Mouse (Mus musculus): ENCODE results near the gene Ren1.

Gene Ren1

GRCm38 (mm10) chr1:133356330-133356729 lies 6.0 kb downstream of the Ren1 start:
- no peaks in the 10 kb centered on the region for H3K36me3 ChIP-seq (ENCODE audit: control insufficient read depth, insufficient read depth, low read length, poor library complexity, severe bottlenecking)
- H3K27me3 ChIP-seq (ENCODE audit: control insufficient read depth, insufficient read depth, low read length, poor library complexity, severe bottlenecking) = no peaks in the 10 kb centered on the region
- DNase-seq (ENCODE audit: low read depth, low spot score) = peak; percentile 70

DNA sequence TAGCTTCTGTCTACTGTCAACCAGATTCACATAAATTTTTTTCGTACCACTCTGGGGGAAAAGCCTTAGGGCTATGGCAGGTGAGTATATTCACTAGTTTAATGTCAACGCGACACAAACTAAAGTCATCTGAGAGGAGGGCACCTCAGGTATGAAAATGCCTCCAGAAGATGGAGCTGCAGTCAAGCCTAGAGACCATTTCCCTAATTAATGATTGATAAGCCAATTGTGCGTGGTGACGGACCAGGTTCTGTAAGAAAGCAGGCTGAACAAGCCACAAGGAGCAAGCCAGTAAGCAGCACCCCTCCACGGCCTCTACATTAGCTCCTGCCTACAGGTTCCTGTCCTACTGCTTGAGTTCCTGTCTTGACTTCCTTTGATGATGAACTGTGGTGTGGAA lies 10.7 kb downstream of the Ren1 start:
- H3K36me3 ChIP-seq (ENCODE audit: control insufficient read depth, insufficient read depth, low read length, poor library complexity, severe bottlenecking) = no peaks in the 10 kb centered on the region
- no peak for DNase-seq (ENCODE audit: low read depth, low spot score)

GRCm38 (mm10) chr1:133362103-133362502 lies 11.8 kb downstream of the Ren1 start:
- no peaks in the 10 kb centered on the region for H3K36me3 ChIP-seq (ENCODE audit: control insufficient read depth, insufficient read depth, low read length, poor library complexity, severe bottlenecking)
- DNase-seq (ENCODE audit: low read depth, low spot score) = no peak
- peaks cover 5% of the 10 kb centered on the region for H3K27me3 ChIP-seq (ENCODE audit: control insufficient read depth, insufficient read depth, low read length, poor library complexity, severe bottlenecking)

More for the DNA sequence above, 10.7 kb downstream of the Ren1 start:
- peaks cover 5% of the 10 kb centered on the region for H3K27me3 ChIP-seq (ENCODE audit: control insufficient read depth, insufficient read depth, low read length, poor library complexity, severe bottlenecking)

- peaks cover 5% of the 10 kb centered on the region for H3K27me3 ChIP-seq (ENCODE audit: control insufficient read depth, insufficient read depth, low read length, poor library complexity, severe bottlenecking)
- peak; percentile 63 for DNase-seq (ENCODE audit: low read depth, low spot score)
- H3K36me3 ChIP-seq (ENCODE audit: control insufficient read depth, insufficient read depth, low read length, poor library complexity, severe bottlenecking) = no peaks in the 10 kb centered on the region
These were observed 13.1 kb downstream of the Ren1 start, which contains the start of gene Etnk2 for GRCm38 (mm10) chr1:133363276-133364021. Gene Etnk2 (plus strand): TSS chr1:133363572.

DNA sequence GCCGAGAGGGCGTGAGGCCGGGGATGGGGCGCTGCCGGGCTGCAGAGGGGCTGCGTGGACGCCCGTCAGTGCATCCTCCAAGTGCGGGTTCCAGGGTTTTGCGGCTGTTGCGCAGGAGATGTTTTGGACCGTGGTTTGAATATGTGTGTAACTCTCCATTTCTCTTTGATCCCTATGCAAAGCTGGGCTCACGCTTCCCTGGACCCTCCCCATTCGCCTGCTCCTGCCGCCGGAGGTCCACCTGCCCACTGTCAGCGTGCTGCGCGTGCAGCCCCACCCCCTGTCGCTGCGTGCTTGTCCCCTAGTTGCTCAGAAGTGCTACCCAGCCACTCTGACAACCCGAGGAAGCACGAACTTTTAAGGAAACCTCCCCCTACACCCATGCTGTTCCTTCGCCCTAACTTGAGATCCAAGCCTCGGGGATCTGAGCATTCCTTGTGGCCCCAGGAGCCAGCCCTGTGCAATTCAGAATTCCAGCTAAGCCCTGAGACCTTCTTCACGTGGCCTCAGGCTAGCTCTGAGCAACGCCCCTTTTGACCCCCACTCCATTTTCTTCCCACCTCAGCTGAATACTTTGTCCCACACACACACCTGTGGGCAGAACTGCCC lies 13.8 kb downstream of the Ren1 start:
- DNase-seq (ENCODE audit: low read depth, low spot score) = no peak

GRCm38 (mm10) chr1:133364890-133365289 lies 14.6 kb downstream of the Ren1 start:
- peaks cover 5% of the 10 kb centered on the region for H3K27me3 ChIP-seq (ENCODE audit: control insufficient read depth, insufficient read depth, low read length, poor library complexity, severe bottlenecking)
- no peaks in the 10 kb centered on the region for H3K36me3 ChIP-seq (ENCODE audit: control insufficient read depth, insufficient read depth, low read length, poor library complexity, severe bottlenecking)
- DNase-seq (ENCODE audit: low read depth, low spot score) = no peak

More for the DNA sequence above, 13.8 kb downstream of the Ren1 start:
- H3K36me3 ChIP-seq (ENCODE audit: control insufficient read depth, insufficient read depth, low read length, poor library complexity, severe bottlenecking) = no peaks in the 10 kb centered on the region
- peaks cover 5% of the 10 kb centered on the region for H3K27me3 ChIP-seq (ENCODE audit: control insufficient read depth, insufficient read depth, low read length, poor library complexity, severe bottlenecking)

DNA sequence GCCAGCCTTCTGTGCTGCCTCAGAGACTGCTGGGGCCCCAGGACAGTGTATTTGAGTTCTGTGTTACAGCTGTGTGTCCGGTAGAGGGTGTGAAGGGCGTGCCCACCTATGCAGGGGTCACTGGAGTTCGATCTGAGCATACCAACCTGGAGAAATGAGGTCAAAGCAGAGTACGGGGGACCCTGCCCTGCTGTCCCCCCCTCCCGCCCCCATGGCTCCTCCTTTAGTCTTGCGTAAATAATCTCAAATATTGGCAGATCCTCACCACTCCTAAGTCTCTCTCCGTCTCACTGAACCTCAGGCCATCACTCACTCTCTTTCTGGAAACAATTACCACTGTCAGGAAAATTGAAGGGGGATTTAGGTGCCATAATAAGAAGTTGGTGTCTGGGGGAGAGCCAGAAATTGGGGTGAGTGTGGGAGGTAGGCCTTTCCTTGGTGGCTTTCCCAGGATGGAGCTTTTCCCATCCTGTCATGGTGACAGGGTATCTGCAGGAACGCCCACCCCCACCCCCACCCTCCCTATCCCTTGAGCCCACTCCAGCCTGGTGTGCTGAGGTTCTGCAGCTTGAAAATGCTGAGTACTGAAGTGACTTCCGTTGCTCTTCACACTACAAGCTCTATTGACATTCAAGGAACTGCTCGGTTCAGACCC lies 16.8 kb downstream of the Ren1 start:
- no peak for DNase-seq (ENCODE audit: low read depth, low spot score)
- no peaks in the 10 kb centered on the region for H3K36me3 ChIP-seq (ENCODE audit: control insufficient read depth, insufficient read depth, low read length, poor library complexity, severe bottlenecking)
- H3K27me3 ChIP-seq (ENCODE audit: control insufficient read depth, insufficient read depth, low read length, poor library complexity, severe bottlenecking) = peaks cover 5% of the 10 kb centered on the region

GRCm38 (mm10) chr1:133367606-133368488 lies 17.5 kb downstream of the Ren1 start:
- DNase-seq (ENCODE audit: low read depth, low spot score) = peak; percentile 23
- no peaks in the 10 kb centered on the region for H3K36me3 ChIP-seq (ENCODE audit: control insufficient read depth, insufficient read depth, low read length, poor library complexity, severe bottlenecking)
- H3K27me3 ChIP-seq (ENCODE audit: control insufficient read depth, insufficient read depth, low read length, poor library complexity, severe bottlenecking) = peaks cover 5% of the 10 kb centered on the region

DNA sequence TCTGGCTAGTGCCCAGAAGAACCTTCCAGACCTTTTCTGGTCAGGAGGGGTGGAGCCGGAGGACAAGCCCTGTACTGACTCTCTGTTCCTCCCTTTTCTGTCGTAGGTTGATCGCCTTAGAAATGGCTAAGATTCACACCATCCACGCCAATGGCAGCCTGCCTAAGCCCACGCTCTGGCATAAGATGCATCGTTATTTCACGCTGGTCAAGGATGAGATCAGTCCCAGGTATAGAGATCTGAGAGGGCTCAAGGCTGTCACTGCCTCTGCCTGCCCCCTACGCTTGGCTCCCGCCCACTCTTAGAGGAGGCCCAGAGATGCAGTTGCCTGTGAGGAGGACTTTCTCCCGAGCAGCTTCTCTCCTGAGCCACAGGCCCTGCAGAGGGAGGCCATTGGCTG lies 18.3 kb downstream of the Ren1 start:
- no peak for DNase-seq (ENCODE audit: low read depth, low spot score)
- no peaks in the 10 kb centered on the region for H3K36me3 ChIP-seq (ENCODE audit: control insufficient read depth, insufficient read depth, low read length, poor library complexity, severe bottlenecking)
- H3K27me3 ChIP-seq (ENCODE audit: control insufficient read depth, insufficient read depth, low read length, poor library complexity, severe bottlenecking) = peaks cover 5% of the 10 kb centered on the region

DNA sequence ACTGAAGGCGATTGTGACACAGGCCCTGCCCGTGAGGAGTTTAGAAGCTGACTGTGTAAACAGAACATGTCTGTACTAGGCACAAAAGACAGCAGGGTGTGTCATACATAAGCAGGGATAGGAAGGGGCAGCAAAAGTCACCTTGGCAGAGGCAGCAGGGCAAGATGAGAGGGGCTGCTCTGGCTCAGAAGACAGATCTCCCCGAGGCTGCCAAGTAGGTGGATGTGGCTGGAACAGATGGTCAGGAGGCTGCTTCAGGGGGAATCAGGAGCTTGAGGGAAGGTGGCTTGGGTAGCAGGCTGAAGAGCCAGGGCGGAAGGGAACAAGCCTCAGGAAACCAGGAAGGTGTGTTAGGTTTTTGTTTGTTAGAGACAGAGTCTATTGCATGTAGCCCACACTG lies 20.0 kb downstream of the Ren1 start:
- no peaks in the 10 kb centered on the region for H3K27me3 ChIP-seq (ENCODE audit: control insufficient read depth, insufficient read depth, low read length, poor library complexity, severe bottlenecking)
- no peak for DNase-seq (ENCODE audit: low read depth, low spot score)
- no peaks in the 10 kb centered on the region for H3K36me3 ChIP-seq (ENCODE audit: control insufficient read depth, insufficient read depth, low read length, poor library complexity, severe bottlenecking)

DNA sequence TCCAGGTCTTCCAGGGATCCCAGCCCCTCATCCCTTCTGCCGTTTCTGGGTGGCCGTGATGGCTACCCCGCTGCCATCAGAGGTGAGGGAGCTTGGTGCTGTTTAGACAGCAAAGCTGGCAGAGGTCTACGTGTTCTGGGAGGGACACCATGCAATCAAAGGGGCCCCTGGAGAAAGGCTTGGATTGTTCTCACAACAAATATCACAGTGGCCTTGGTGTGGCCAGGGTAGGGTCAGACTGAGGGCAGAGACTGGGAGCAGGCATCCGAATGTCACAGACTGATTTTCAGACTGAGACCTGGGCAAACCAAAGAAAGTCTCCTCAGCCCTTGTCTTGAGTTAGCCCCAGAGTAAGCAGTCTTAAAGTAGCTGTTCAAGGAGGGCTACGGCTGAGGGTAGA lies 21.1 kb downstream of the Ren1 start:
- H3K27me3 ChIP-seq (ENCODE audit: control insufficient read depth, insufficient read depth, low read length, poor library complexity, severe bottlenecking) = no peaks in the 10 kb centered on the region
- H3K36me3 ChIP-seq (ENCODE audit: control insufficient read depth, insufficient read depth, low read length, poor library complexity, severe bottlenecking) = no peaks in the 10 kb centered on the region
- no peak for DNase-seq (ENCODE audit: low read depth, low spot score)

DNA sequence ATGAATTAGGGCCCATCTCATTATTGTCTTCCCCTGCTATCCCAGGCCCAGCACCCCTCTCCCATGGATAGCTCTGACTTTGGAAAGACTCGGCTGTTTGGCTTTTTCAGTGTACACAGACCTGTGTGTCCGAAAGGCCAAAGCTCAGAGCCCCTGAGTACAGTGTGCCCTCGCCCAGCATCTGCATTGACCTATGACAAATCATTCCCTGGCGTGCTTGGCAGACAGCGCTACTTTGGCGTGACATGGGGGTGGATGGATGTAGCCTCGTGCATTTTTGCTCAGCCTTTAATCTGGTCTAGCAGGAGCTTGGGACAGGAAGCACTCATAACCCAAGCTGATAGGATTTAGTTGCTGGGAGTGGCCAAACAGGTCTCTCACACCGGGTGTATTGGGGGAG lies 21.8 kb downstream of the Ren1 start:
- Histone ChIP-seq H3K27me3 (ENCODE audit: control insufficient read depth, insufficient read depth, low read length, poor library complexity, severe bottlenecking) (no peaks in the 10 kb centered on the region), H3K36me3 (ENCODE audit: control insufficient read depth, insufficient read depth, low read length, poor library complexity, severe bottlenecking) (no peaks in the 10 kb centered on the region)
- no peak for DNase-seq (ENCODE audit: low read depth, low spot score)

- no peaks in the 10 kb centered on the region for H3K27me3 ChIP-seq (ENCODE audit: control insufficient read depth, insufficient read depth, low read length, poor library complexity, severe bottlenecking)
- DNase-seq (ENCODE audit: low read depth, low spot score) = no peak
- H3K36me3 ChIP-seq (ENCODE audit: control insufficient read depth, insufficient read depth, low read length, poor library complexity, severe bottlenecking) = no peaks in the 10 kb centered on the region
These were observed 25.5 kb downstream of the Ren1 start for GRCm38 (mm10) chr1:133375696-133376346.

GRCm38 (mm10) chr1:133377547-133377946 lies 27.2 kb downstream of the Ren1 start:
- no peak for DNase-seq (ENCODE audit: low read depth, low spot score)
- Histone ChIP-seq H3K36me3 (ENCODE audit: control insufficient read depth, insufficient read depth, low read length, poor library complexity, severe bottlenecking) (no peaks in the 10 kb centered on the region), H3K27me3 (ENCODE audit: control insufficient read depth, insufficient read depth, low read length, poor library complexity, severe bottlenecking) (no peaks in the 10 kb centered on the region)
